Mouse (Mus musculus): ENCODE results near the gene Rbm39.
"Not testable (repeated sequence)": the region's sequence is repeated elsewhere in the genome, so short reads cannot be mapped to it uniquely, and the experiment has no call there.

The Rbm39 gene

DNA sequence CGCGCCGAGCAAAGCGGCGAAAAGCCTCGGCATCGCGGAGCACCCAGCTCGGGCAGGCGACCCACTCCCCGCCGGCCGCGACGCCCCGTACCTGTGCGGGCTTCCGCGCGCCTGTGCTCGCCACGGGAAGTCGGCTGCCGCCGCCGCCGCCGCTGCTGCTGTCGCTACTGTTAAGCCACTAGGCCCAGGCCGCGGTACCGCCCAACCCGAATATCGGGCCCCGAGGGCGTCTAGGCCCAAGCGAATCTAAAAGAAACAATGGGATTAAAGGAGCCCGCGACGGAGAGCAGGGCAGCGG is 293 bp downstream of the Rbm39 start:
- DNase-seq = no peak

DNA sequence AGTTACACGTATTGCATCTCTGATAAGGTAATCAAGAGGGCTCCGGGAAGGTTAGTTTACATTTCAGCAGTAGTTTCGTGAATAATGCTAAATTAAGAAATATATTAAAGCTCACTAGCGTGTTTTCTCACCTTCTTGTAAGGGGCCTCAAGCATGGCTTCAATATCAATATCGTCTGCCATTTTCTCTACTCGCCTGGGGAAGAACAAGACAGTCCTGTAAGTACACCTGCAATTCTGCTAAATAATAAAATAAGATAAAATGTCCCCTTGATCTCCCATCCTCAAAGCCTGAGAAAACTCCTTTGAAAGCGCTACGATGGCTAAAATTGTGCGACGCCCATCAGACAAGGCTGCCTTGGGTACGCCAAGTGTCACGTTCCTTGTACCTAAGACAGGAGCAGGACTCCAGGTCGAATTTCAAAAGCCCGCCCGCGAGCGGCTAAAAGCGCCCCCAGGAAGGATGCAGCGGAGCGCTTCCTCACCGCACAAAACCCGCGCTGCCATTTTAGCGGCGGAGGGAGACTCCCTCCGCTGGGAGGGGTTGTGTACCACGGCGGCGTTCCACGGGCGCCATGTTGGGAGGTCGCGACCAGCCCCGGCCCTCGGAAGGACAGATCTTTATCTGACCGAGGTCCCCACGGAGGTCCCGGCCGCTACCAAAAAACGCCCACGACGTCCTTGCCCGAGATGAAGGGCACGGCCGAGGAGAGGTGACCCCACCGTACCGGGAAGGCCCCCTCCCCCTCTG is 817 bp downstream of the Rbm39 start:
- DNase-seq = peak; percentile 78 to 82

DNA sequence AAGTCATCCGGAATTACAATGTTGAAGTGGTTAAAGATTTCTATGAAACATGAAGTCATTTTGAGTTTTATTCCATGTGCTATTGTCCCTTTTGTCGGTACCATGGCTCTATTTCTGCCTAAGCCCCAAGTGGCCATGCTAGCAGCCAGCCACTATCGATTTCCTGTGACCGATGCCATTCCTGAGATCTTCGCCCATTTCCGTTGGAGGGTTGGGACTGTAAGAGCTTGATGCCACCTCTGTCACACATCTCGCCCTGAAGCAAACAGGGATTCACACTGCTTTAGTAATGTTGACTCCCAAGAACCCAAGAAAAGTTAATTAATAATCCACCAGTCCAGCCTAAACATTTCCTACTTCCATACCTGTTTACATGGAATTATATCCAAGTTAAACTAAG is 2.4 kb downstream of the Rbm39 start:
- no peak for DNase-seq

DNA sequence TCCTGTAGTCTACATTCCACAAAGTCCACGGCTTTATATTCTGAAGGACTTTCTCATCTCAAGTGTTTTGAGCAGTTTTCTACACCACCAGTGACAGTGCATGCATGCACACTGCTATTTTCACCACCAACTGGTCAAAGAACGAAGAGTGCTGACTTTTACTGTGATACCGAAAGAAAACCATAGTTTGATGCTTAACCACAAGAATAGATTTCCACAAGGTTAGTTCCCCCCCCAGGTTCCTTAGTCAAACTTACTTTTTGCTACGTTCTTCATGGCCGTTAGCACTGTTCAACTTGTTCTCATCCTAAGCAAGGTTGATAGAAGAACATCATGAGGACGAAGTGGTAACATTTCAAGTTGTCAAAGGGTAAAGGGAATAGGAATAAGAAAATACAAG is 3.0 kb downstream of the Rbm39 start:
- no peak for DNase-seq

DNA sequence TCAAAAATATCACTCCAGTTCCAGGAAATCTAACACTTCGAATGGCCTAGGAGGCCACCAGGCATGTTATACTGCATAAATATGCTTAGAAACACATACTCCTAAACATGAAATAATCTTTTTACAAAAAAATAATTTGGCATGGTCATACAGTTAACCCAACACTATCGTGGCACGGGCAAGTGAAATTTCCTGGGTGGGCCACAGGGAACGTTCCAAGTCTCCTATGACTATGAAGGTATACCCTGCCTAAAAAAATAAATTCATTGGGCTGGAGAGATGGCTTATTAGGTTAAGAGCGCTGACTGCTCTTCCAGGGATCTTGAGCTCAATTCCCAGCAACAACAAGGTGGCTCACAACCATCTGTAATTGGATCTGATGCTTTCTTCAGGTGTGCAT is 13.5 kb downstream of the Rbm39 start:
- DNase-seq = no peak

DNA sequence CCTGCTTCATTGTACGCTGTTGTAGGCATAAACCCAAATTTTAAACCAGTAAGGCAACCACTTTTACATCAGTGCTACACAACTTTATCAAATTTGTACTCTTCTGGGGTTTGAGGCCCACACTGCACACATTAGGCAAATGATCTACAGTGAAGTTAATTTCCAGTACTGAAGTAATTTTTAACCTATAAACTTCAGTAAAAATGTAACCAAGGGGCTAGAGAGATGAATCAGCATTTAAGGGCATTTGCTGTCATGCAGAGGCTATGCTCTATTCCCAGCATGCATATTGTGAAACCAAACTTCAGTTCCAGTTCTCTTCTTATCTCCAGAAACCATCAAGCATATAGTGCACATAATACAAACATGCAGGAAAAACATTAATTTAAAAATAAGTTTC is 14.6 kb downstream of the Rbm39 start:
- no peak for DNase-seq

DNA sequence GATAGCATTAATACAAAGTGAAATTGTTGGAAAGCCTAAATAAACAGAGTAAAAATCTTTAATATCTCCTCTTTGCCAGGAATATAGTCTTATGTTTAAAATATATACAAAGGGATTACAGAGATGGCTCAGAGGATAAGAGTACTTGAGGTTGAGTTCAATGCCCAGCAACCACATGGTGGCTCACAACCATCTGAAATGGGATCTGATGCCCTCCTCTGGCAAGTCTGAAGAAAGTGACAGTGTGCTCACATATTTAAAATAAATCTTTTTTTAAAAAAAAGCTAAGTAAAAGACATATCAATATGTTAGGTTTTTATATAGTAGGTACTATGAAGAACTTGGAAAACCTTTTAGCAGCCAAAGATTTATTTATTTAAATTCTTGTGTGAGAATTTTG is 28.5 kb downstream of the Rbm39 start:
- DNase-seq = no peak

DNA sequence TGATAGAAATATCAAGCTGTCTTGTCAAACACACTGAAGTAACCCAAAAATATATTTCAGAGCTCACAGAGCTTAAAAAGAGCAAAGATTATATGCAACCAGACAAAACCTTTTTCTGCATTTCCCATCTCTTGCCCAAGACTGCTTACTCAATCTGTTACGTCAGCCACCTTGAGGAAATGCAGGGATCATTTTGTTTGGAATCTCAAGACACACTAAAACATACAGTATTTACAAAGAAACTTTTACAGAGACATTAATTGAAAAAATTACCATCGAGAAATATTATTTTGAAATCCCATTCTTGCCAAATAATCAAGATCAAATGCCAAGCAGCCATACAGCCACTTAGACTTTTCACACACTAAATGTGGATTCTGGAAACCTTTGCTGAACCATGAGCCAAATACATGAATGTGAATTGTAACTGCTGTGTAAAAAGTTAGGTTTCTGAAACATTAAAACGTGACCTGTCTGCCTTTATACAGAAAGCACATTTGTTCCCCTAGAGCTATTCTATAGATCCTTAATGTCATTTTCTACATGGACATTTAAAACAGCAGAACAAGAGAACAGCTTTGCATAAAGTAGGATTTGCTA is 32.6 kb downstream of the Rbm39 start:
- no peak for DNase-seq

DNA sequence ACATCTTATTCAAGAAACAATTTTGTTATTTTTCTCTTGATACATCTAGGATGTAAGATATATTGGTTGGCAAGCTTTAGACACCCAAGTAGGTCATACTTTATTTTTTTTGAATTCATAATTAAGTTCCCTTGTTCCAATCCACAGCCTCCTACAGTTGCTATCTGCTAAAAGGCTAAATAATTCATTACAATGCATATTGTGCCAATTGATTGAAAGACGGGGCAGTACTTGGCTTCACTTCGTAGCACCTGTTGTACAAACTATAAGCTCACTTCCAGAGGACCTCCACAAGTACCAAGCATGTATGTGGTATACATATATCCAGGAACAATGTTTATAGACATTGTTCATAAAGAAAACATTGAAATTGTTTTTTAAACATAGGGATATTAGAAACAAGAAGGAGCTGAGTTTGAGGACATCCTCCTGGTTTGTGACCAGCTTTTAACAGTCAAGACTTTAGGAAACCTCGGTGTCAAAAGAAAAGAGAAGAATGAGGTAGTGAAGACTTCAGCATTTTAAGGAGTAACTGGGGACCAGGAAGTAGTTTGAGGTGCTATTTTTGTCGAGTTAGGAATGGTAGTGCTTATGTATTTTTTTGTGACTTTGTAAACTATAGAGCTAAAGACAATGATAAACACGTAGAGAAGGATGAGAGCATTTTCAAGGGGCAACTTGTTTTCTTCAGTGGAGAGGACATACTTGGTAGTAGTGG is 33.6 kb downstream of the Rbm39 start:
- no peak for DNase-seq

DNA sequence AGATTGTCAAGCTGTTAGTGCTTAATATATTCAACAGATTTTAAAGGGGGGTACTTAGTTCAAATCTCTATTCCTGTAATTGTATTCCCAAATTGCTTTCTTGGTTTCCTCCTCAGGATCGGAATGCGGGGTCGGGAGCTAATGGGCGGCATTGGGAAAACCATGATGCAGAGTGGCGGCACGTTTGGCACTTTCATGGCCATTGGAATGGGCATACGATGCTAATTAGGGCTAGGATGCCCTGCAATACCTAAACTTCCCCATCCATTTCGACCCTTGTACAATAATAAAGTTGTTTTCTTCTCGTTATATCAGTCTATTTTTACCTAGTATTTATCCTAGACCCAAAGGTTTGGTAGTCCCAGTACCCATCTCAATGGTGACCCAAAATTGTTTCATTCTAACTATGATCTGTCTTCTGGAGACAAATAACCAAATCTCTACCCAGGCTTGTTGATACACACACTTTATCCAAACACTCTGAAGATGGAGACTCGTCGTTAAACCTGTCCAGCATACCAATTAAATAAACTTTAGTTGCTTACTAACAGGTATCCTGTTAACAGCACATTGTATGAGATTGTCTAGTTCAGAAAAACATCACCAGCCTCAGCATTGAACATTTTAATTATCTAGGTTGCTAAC is 34.4 kb downstream of the Rbm39 start:
- DNase-seq = no peak

DNA sequence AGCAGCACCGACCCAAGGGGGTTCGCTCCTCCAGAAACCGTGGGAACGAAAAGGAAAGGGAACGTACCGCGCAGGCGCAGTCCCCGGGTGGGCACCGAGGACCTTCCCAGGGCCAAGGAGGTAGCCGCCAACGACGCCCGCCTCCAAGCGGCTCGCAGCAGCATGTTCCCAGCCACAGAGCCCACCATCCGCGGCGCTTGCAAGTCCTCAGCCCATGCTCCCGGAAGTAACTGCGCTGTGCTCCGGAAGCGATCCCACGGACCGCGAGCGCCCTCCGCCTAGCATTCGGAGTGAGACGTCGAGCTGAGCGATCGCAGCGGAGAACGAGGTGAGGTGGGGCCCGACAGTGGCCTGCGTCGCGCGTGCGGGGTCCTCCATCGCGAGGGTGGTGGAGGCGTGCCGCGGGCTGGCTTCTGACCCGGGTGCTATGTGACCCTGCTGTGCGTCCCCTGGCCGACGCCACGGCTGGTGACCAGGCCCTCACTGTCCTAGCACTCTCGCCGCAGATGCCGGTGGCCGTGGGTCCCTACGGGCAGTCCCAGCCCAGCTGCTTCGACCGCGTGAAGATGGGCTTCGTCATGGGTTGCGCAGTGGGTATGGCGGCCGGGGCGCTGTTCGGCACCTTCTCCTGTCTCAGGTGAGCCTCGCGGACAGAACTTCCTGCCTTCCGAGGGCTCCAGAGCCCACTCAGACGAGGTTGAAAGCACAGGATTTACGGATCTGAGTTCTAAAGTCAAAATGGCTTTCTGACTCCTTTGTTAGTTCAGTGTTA is 35.9 kb downstream of the Rbm39 start, which contains the start of the genes Romo1 and Nfs1:
TSS of gene Romo1 (plus strand) at position 87 of the 772 bp plus-strand sequence.
TSS of gene Nfs1 (minus strand) at position 234 of the 772 bp plus-strand sequence.
- DNase-seq = peak; percentile 91 to 93

DNA sequence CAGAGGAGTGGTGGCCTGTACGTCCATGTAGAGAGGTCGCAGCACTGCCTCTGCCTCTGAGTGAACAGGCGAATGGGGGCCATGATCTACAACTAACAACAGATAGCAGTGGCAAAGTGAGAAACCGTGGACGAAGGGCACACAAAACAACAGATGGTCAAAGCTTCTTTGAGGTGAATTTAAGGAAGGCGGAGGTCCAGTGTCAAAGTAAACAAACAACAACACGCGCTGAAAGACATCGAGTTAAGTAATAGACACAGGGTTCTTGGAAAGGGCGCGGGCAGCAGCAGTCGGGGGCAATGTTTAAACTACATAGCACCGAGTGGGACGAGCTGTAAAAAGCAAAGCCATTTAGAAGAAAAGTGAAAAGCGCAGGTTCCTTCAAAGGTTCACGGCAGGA is 36.7 kb downstream of the Rbm39 start:
- DNase-seq = no peak

DNA sequence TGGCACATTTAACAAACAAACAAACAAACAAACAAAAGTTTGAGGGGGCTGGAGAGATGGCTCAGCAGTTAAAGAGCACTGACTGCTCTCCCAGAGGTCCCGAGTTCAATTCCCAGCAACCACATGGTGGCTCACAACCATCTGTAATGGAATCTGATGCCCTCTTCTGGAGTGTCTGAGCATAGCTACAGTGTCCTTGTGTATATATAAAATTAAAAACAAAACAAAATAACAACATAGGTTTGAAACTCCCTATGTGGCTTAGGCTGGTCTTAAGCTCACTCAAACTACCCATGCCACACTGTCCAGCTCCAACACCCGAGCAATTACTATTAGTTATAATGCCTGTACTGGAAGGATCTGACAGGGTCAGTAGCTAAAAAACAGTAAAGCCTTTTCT is 37.2 kb downstream of the Rbm39 start:
- DNase-seq = no peak

DNA sequence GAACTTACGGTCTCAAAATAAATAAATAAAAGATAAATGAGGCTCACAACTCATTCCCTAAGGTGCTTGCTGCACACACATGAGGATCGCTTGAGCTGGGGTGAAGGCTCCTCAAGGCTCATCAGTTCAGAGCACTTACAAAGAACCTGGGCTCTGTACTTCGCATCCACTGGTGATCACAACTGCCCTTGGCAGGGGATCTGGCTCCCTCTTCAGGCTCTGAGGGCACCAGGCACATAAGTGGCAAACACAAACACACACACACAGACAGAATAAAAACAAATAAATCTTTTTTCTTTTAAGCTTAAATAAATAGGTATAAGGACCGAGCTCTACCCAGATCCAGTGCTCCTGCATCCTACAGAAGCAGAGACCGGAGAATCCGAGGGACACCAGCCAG is 44.3 kb downstream of the Rbm39 start:
- no peak for DNase-seq

DNA sequence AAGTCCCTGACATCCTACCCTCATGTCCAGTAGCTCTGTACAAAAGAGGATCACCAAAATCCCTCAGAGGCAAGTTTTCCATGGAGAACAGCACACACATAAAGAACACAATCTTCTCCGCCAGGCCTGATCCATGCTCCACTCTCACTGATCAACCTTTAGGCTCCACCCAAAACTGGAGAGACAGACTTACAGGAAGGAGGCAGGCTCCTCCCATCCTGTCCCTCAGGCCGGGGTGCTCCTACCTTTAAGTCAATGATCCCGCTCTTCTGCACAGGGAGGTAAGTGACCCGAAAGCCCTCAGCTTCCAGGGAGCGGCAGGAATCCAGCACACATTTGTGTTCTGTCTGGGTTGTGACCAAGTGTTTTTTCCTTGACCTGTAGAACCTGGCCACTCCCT is 45.9 kb downstream of the Rbm39 start:
- no peak for DNase-seq

DNA sequence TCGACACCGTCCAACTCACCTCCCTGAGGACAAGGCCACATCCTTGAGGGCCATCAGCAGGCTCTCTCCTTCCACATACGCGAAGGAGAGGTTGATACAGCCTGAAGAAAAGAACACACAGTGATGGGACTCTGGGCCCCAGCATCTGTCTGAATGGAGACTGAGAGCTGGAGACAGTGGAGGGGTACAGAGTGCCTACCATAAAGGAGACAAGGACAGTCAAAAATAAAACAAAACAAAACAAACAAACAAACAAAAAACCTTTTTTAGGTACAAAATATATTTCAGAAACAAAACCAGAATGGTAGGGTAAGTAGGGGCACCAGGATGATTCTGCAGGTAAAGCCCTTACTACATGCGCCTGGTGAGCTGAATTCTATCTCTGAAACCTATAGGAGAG is 53.0 kb downstream of the Rbm39 start, which contains the start of gene Gm28036:
TSS of gene Gm28036 (minus strand) at position 101 of the 400 bp plus-strand sequence.
- DNase-seq = no peak

DNA sequence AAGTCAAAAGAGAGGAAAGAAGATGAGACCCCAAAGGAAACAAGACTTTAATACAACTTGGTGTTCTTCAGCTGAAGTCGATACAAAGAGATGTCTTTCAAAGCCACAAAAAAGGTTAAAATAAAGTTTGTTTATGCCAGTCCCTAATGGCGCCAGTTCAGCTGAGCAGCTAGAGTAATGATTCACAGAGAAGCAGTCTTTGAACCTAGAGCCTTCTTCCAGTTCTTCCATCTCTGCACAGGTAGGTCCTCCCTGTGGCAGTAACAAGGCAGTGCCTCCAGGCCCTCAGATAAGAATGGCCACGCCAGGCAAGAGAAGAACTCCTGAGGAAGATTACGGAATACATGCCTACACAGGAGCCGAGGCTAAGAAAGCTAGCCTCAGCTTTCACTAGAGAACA is 56.3 kb downstream of the Rbm39 start:
- no peak for DNase-seq

DNA sequence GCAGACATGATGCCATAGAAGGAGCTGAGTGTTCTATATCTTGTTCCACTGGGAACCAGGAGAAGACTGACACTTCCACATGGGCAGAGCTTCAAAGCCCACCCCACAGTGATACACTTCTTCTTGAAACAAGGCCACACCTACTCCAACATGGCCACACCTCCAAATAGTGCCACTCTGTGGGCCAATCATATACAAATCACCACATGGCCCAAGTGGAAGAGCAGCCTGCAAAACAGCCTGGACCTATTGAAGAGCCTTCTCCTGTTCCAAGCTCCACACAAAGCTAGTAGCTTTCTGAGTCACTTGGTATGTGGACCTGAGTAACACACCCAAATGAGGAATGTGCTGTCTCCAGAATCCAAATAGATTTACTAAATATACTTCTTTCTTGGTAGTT is 60.5 kb downstream of the Rbm39 start:
- no peak for DNase-seq

DNA sequence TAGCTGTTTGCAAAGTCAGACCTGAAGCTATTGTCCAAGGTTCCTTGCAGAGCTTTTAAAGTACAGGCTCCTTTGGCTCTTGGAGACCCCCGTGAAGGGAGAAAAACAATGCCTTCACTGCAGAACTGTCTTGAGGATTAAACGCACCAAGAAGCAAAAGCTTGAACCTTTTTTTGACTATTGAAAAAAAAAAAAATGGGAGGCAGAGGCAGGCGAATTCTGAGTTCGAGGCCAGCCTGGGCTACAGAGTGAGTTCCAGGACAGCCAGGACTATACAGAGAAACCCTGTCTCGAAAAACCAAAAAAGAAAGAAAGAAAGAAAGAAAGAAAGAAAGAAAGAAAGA is 68.0 kb downstream of the Rbm39 start:
- not testable (repeated sequence) for DNase-seq

DNA sequence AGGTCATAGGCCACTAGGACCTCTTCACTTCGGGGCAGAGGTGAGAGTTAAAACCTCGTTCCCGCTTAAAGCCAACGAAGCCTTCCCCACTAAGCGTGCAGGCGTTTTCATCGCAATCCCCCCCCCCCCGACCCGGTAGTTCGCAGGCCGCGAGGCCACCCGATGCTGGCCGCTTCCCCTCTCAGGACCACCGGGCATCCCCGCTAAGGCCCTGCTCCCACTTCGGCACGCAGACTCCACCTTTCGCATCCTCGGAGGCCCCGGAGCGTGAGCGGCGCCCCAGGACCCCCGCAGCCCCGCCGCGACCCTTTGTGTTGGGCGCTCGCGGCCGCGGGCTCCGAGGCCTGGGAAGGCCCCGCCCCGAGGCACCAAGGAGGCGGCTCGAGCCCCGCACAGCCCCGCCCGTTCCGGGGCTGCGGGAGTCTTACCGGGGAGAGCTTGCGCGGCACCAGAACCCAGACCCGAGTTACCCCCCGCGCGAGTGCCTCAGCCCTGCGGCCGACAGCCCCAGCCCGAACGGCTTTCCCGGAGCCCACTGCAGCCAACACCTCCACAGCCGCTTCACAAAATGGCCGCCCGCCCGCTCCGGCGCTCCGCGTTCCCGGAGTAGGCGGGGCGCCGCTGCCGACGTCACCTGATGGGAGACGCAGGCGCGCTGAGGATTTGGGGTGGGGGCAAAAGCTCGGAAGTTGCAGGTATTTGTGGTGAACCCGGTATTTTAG is 68.5 kb downstream of the Rbm39 start, which contains the start of the genes Cpne1 and Rbm12:
TSS of gene Cpne1 (minus strand) at position 608 of the 722 bp plus-strand sequence.
TSS of gene Rbm12 (minus strand) at position 621 of the 722 bp plus-strand sequence.
- peak; percentile 87 to 90 for DNase-seq

DNA sequence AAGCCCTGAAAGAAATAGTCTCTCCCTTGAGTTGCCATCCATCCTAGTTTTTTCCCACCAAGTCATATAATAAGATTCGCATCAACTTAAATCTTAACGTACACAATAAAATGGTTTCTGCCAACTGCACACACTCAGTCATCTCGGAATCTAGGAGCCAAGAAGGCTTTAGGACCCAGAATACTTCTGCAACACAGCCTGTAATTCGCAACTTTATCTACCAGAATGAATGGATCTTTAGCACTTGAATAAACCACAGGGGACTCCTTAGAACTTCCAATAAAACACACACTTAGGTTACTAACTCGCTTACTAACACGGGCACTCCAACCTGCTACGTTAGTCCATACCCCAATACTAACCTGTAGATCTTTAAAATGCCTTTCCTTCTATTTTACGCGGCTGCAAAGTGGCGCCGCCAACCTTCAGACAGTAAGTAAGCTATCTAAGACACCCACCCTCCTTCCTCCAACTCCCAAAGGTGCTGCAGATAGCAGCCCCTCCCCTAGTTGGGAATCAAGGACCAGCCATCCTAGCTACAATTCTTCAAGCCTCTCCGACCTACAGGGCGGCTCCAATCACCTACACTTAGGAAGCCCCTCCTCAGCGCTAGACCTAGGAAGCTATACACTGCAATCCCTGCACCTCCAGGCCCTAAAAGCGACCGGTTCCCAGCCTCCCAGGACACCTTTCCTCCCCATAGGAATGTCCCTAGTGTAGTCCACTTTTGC is 69.2 kb downstream of the Rbm39 start:
- peak in 1 of 2 experiments; percentile 7 for DNase-seq
